17 mouse cellular contexts compared by ENCODE assay signal in genomic region chr6:85237595-85238337, GRCm38 (mm10). TPM values are rescaled to one million over a fixed set of nuclear protein-coding genes. Genes with fewer than 3 reads are reported as not detected.
A peak's percentile ranks its signal among the peaks of the same experiment; 100 is the strongest.
DNase-seq lines count a peak whose midpoint lies in the region; TF ChIP-seq lines count a peak whose summit lies in the region.
"Had no signal": no experiment of that assay in that cellular context is flagged by ENCODE, and none has a peak within 500 bp of the region (broad histone marks: within the 10 kb centered on the region; RNA-seq: fewer than 3 reads in every experiment).

No protein-coding gene starts in this region.

- H3K36me3 ChIP-seq in forebrain, embryonic 10.5 days (replicated peaks), result no peaks in the 10 kb centered on the region
- H3K36me3 ChIP-seq: hindbrain, embryonic 13.5 days; limb, embryonic 15.5 days; neural tube, embryonic 15.5 days had no signal

- peak overlapping the region; percentile 53 for H3K27ac ChIP-seq in left cerebral cortex, adult 2 months
- H3K27ac ChIP-seq in forebrain, embryonic 10.5 days, result peak overlapping the region; percentile 44; the same call in 1 of the 2 replicates
- H3K27ac ChIP-seq: hindbrain, embryonic 13.5 days; limb, embryonic 15.5 days; neural tube, embryonic 15.5 days had no signal

- TF ChIP-seq CTCF in left cerebral cortex, adult 2 months (IDR thresholded peaks at IDR 0.05), result no peak

- H3K4me1 ChIP-seq in forebrain, embryonic 10.5 days, result peaks cover 70% of the 10 kb centered on the region

- intact Hi-C loops in left cerebral cortex, adult 2 months (cut with DNase I), result loop anchor here (5.0 kb wide), 2 partner anchors 75 to 155 kb away; no protein-coding TSS in a partner anchor

- no peak overlapping the region for H3K4me3 ChIP-seq in left cerebral cortex, adult 2 months
- H3K4me3 ChIP-seq in forebrain, embryonic 10.5 days, result no peak overlapping the region
- H3K4me3 ChIP-seq: hindbrain, embryonic 13.5 days; limb, embryonic 15.5 days; neural tube, embryonic 15.5 days had no signal

- 56% methylated on average over 10 of the region's 10 CpGs for WGBS in forebrain, embryonic 10.5 days

- peak; percentile 46 to 52 for DNase-seq in left cerebral cortex, adult 2 months (ENCODE audit: extremely low spot score in 1 of 2, low spot score in 2 of 2)
- no peak for DNase-seq in left cerebral cortex, adult 11 months (ENCODE audit: low spot score)
- no peak for DNase-seq in forebrain, embryonic 10.5 days (ENCODE audit: extremely low spot score, low spot score)
- DNase-seq in layer of hippocampus, adult 8-10 months (ENCODE audit: low spot score in 2 of 2), result peak; percentile 55 to 60
- DNase-seq in right cerebral cortex, postnatal 25 days, result peak; percentile 66
- no peak for DNase-seq in adipocyte (ENCODE audit: low spot score)
- no peak for DNase-seq in kidney, postnatal 4 days
- no peak for DNase-seq in urinary bladder, postnatal 10 days (ENCODE audit: low spot score)
- DNase-seq: gastrocnemius, postnatal 36 days; kidney, adult 11 months had no signal

- peaks cover 28% of the 10 kb centered on the region for H3K27me3 ChIP-seq in forebrain, embryonic 10.5 days (ENCODE audit: poor library complexity, severe bottlenecking)
- H3K27me3 ChIP-seq: limb, embryonic 15.5 days; neural tube, embryonic 15.5 days had no signal

- no peaks in the 10 kb centered on the region for H3K9me3 ChIP-seq in forebrain, embryonic 10.5 days
- H3K9me3 ChIP-seq: hindbrain, embryonic 13.5 days; limb, embryonic 15.5 days; neural tube, embryonic 15.5 days had no signal

RNA-seq across cellular contexts. Expression of gene Emx1, which starts 50.5 kb away (rescaled TPM):
- 10 to 100 TPM; 32.8 to 40.1 TPM for total RNA-seq in left cerebral cortex, adult 2 months (2021)
- polyA plus RNA-seq in forebrain, embryonic 10.5 days (2016; fragmentation: Nextera tagmentation; extraction: Ambion mirVana), result 26.5 and 35.8 TPM in 2 replicates
- 10 to 100 TPM; 15.0 to 22.5 (median 17.5) TPM for total RNA-seq in layer of hippocampus, adult 8-10 months (2022)
- total RNA-seq: adrenal gland, postnatal 10 days; ES-E14; gastrocnemius, postnatal 36 days had no signal
- polyA plus RNA-seq: heart, embryonic 14.5 days; hindbrain, embryonic 13.5 days; lung, embryonic 14.5 days; neural tube, embryonic 15.5 days had no signal

Comparison
In these comparisons a context has a peak if more than half of its experiments do, and no peak if none do; other contexts are left out.
1. DNase-seq: peak in left cerebral cortex, adult 2 months (2 of 2), layer of hippocampus, adult 8-10 months (2 of 2) and right cerebral cortex, postnatal 25 days (single experiment); none in left cerebral cortex, adult 11 months (single experiment), forebrain, embryonic 10.5 days (single experiment), adipocyte (single experiment), kidney, postnatal 4 days (0 of 2) and urinary bladder, postnatal 10 days (single experiment).